Mouse (Mus musculus) cortical plate, adult 2 months (tissue): ENCODE data around the gene Gm3336. TPM values are rescaled to one million over a fixed set of nuclear protein-coding genes. Genes with fewer than 3 reads are reported as not detected.

Experiments
- H3K27ac ChIP-seq: fragments of 200-500 bp; 2 replicates; pipeline ENCODE4 v1.5.1; 2012; ENCODE audit warnings: low read length, control low read depth, inconsistent platforms; ENCODE audit not compliant: insufficient read depth
- H3K4me1 ChIP-seq: fragments of 200-500 bp; 2 replicates; pipeline ENCODE4 v1.6.1; 2011; ENCODE audit warnings: low read length; ENCODE audit not compliant: control insufficient read depth, insufficient read depth
- H3K4me3 ChIP-seq: fragments of 200-500 bp; 2 replicates; pipeline ENCODE4 v1.5.1; 2011; ENCODE audit warnings: mild to moderate bottlenecking, low read length, control low read depth; ENCODE audit not compliant: insufficient read depth
- CTCF ChIP-seq: fragments of 200-500 bp; IDR thresholded peaks from 2 replicates; pipeline ENCODE4 v1.5.1; 2011; ENCODE audit warnings: mild to moderate bottlenecking, control low read depth, low read length; ENCODE audit not compliant: insufficient read depth; ENCODE audit errors: extremely low read depth
- POLR2A ChIP-seq: fragments of 200-500 bp; IDR thresholded peaks from 2 replicates; pipeline ENCODE4 v1.6.1; 2011; ENCODE audit warnings: mild to moderate bottlenecking, low read length, control low read depth; ENCODE audit not compliant: insufficient read depth; ENCODE audit errors: extremely low read depth
- polyA plus RNA-seq: library from polyadenylated mRNA; depleted of rRNA; stranded (reverse); fragments of >200 nt; gene quantifications from 2 replicates; pipeline ENCODE4 v1.2.3, GENCODE M21; 2012

Gene Gm3336
- polyA plus RNA-seq, 1 experiment = not detected

DNA sequence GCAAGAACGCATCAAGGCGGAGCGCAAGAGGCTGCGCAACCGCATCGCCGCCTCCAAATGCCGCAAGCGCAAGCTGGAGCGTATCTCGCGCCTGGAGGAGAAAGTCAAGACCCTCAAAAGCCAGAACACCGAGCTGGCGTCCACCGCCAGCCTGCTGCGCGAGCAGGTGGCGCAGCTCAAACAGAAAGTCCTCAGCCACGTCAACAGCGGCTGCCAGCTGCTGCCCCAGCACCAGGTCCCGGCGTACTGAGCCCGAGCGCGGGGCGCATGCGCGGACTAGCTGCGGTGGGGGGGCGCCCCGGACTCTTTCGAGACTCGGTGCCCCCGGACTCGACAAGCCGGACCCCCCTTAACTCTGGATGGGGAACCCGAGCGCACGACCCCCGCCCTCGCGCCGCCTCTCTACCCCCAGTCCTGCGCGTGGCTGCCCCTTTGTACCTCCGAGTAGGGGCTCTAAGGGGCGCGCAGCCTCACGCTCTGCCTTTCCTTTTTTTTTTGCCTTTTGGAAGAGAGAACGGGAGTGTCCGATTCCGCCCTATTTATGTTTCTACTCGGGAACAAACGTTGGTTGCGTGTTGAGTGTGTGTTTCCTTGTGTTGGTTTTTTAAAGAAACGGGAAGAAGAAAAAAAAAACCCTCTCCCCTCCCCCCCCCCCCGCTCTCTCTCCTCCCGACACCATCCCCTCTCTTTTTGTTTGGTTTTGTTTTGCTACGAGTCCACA, 18.3 kb upstream of the Gm3336 start:
- TF ChIP-seq POLR2A (peak; percentile 87), CTCF (no peak)
- H3K4me3 ChIP-seq = peak overlapping the region; percentile 91
- H3K27ac ChIP-seq = peak overlapping the region; percentile 100
- H3K4me1 ChIP-seq = peaks cover 2% of the 10 kb centered on the region; the same call in 1 of the 2 replicates

- peak; percentile 64; the same call in 1 of the 2 replicates for TF ChIP-seq POLR2A
- peak; percentile 56 for TF ChIP-seq CTCF
Observed at GRCm38 (mm10) chr8:70700555-70700922, 17.8 kb upstream of the Gm3336 start.

DNA sequence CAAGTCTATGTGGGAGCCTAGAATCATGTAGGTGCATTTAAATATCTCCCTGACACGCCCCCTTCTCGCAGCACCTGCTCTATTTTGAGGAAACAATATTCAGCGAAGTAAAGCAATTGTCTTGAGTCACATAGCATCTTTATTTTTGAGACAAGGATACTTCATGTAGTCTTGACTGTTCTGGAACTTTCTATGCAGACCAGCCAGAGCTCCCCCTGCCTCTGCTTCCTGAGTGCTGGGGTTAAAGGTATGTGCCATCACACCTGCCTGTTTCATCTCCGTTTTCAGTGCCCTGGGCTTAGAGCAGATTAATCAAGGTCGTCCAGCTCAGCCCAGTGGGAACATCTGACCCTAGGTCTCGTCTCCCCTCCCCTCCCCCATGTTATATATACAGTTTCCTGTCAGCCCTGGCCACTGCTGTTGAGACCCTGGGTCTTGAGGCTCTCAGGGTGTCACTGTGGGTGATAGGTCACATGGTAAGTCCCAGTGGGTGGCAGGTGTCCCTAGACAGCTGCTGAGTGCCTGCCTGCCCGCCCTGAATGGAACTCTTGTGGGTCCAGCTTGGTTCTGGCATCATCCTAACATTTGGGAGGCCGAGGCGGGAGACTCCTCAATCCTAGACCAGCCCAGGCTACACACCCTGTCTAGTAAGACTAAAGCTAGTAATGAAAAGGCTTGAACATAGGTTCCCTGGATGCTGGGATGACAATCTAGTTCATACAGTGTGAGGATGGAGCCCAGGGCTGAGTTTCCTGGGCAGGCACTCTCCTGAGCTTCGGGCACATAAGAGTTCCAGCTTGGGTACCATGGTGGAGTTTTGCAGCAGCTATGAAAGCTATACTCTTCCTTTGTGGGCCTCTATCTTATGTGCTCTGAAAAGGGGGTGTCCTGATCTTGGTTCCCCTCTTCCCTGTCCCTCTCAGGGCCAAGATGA, 17.0 kb upstream of the Gm3336 start:
- TF ChIP-seq POLR2A (no peak), CTCF (no peak)
- peak overlapping the region; percentile 4; the same call in 1 of the 2 replicates for H3K27ac ChIP-seq
- peaks cover 2% of the 10 kb centered on the region; the same call in 1 of the 2 replicates for H3K4me1 ChIP-seq
- H3K4me3 ChIP-seq = peak overlapping the region; percentile 91

More at GRCm38 (mm10) chr8:70700555-70700922, 17.8 kb upstream of the Gm3336 start:
- Histone ChIP-seq H3K4me3 (peak overlapping the region; percentile 91), H3K27ac (peak overlapping the region; percentile 4; the same call in 1 of the 2 replicates), H3K4me1 (peaks cover 2% of the 10 kb centered on the region; the same call in 1 of the 2 replicates)

GRCm38 (mm10) chr8:70701982-70702841, 16.1 kb upstream of the Gm3336 start:
- H3K4me1 ChIP-seq = peaks cover 2% of the 10 kb centered on the region; the same call in 1 of the 2 replicates
- no peak overlapping the region for H3K4me3 ChIP-seq
- H3K27ac ChIP-seq = no peak overlapping the region
- TF ChIP-seq POLR2A (no peak), CTCF (no peak)

DNA sequence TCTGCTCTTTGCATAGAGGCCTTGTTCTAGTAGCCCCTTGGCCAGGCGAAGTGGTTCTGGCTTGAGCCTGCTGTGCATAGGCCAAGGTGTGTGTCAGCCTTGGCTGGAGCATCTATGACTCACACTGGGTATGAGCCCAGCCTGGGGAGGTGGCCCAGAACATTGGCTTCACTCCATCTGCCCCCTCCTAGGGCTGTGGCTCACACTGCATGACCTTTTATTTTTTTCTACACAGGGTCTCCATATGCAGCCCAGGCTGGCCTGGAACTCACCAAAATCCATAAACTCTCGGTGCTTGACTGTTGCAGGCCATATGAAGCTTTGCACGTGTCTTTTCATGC, 15.5 kb upstream of the Gm3336 start:
- Histone ChIP-seq H3K27ac (no peak overlapping the region), H3K4me1 (peaks cover 2% of the 10 kb centered on the region; the same call in 1 of the 2 replicates), H3K4me3 (no peak overlapping the region)
- TF ChIP-seq POLR2A (no peak; the same call in 1 of the 2 replicates), CTCF (no peak)

DNA sequence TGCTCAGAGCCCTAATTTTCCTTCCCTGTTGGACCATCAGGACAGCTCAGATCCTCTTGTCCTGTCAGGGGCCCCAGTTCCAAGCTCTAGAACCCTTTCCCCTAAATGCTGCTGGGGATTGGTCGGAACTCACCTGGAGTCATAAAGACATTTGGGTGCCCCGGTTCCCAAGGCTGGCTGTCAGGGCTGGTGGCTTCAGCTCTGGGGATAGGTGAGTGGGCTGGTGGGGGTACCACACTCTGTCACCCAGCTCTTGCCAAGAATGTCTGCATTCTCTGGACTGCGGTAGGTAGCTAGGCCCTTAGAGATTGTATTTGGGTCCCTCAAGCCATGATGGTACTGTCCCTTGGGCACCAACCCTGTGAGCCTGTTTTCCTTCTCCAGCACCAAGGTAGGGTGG, 15.1 kb upstream of the Gm3336 start, which contains the start of gene Iqcn:
TSS of gene Iqcn (plus strand) at position 171 of the 400 bp plus-strand sequence.
- no peak within 1 kb of the TSS for H3K4me3 ChIP-seq
- TF ChIP-seq CTCF (no peak), POLR2A (no peak)
- H3K4me1 ChIP-seq = peaks cover 2% of the 10 kb centered on the region; the same call in 1 of the 2 replicates
- no peak within 1 kb of the TSS for H3K27ac ChIP-seq

- no peak overlapping the region for H3K27ac ChIP-seq
- H3K4me1 ChIP-seq = no peaks in the 10 kb centered on the region
- H3K4me3 ChIP-seq = no peak overlapping the region
- TF ChIP-seq POLR2A = no peak
- TF ChIP-seq CTCF = no peak
Observed at GRCm38 (mm10) chr8:70708281-70708680, 10.1 kb upstream of the Gm3336 start.

DNA sequence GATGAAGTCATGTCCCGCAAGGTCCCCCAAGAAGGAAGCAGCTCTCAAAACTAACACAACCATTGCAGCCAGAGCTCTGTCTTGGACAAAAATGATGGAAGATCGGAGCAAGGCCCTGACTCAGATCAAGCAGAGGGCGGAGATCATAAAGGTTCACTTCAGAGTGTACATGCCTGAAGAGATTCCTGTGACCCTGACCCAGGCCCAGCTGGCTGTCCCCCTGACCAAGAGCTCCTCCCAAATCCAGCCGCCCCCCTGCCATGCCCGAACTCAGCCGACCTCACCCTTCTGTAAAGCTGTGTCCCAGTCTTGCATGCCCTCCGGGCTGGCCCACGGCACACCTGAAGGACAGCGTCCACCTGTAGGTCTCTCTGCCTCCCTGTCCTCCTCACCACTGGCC, 8.5 kb upstream of the Gm3336 start:
- Histone ChIP-seq H3K27ac (no peak overlapping the region), H3K4me1 (no peaks in the 10 kb centered on the region), H3K4me3 (no peak overlapping the region)
- TF ChIP-seq CTCF (no peak), POLR2A (no peak)

DNA sequence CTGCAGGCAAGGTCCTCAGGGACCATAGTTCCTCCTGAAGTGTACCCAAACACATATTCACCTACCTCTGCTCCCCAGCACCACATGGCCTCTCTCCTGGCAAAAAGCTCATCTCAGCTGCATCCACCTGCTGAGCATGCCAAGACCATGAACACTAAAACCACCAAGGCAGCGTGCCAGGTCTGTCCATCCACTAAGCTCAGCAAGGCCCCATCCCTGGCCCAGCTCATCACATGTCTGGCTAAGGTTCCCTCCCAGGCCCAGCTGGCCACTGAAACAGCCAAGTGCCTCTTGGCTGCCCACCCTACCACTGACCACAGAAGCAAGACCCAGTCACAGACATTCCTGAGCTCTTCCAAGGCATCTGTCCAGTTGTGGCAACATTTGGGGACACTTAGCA, 8.0 kb upstream of the Gm3336 start:
- TF ChIP-seq POLR2A (no peak), CTCF (no peak)
- H3K4me1 ChIP-seq = no peaks in the 10 kb centered on the region
- H3K27ac ChIP-seq = no peak overlapping the region
- H3K4me3 ChIP-seq = no peak overlapping the region
